Mouse (Mus musculus) intestine, embryonic 16.5 days (tissue): ENCODE results near the gene Ybx1. TPM values are rescaled to one million over a fixed set of nuclear protein-coding genes. Genes with fewer than 3 reads are reported as not detected.

Experiments used
- ATAC-seq: fragments of 200-750 bp; cut with Nextera tagmentation; 2 replicates; pipeline ENCODE4 v1.8.0; 2017; ENCODE audit warnings: moderate TSS enrichment, moderate library complexity
- H3K27ac ChIP-seq: fragments of 300-500 bp; sonication (generic); 2 replicates; pipeline ENCODE4 v1.5.1; 2014; ENCODE audit warnings: mild to moderate bottlenecking, low read length
- H3K27me3 ChIP-seq: fragments of 300-500 bp; sonication (generic); replicated peaks from 2 replicates; pipeline ENCODE4 v1.6.1; 2014; ENCODE audit warnings: low read length, control low read depth, mixed read lengths; ENCODE audit not compliant: control insufficient read depth, insufficient read depth
- H3K36me3 ChIP-seq: fragments of 300-500 bp; sonication (generic); 2 replicates; pipeline ENCODE4 v1.6.1; 2014; ENCODE audit warnings: low read length, control low read depth; ENCODE audit not compliant: control insufficient read depth, insufficient read depth
- H3K4me1 ChIP-seq: fragments of 300-500 bp; sonication (generic); 2 replicates; pipeline ENCODE4 v1.6.1; 2014; ENCODE audit warnings: low read length, control low read depth, mixed read lengths; ENCODE audit not compliant: control insufficient read depth, insufficient read depth
- H3K4me2 ChIP-seq: fragments of 300-500 bp; sonication (generic); 2 replicates; pipeline ENCODE4 v1.6.1; 2014; ENCODE audit warnings: low read depth, low read length, control low read depth
- H3K4me3 ChIP-seq: fragments of 300-500 bp; sonication (generic); 2 replicates; pipeline ENCODE4 v1.5.1; 2014; ENCODE audit warnings: mild to moderate bottlenecking, low read length
- H3K9ac ChIP-seq: fragments of 300-500 bp; sonication (generic); 2 replicates; pipeline ENCODE4 v1.6.1; 2014; ENCODE audit warnings: low read depth, low read length
- H3K9me3 ChIP-seq: fragments of 300-500 bp; sonication (generic); 2 replicates; pipeline ENCODE4 v1.6.1; 2016; ENCODE audit warnings: low read length, control low read depth; ENCODE audit not compliant: control insufficient read depth
- WGBS: fragments of 180-500 bp; shearing (Covaris S2); extraction: QIAGEN DNeasy Blood & Tissue Kit; methylation state at CpG from one replicate; pipeline ENCODE4 v1.1.7; 2014; 5-methylcytosine and 5-hydroxymethylcytosine counted together
- polyA plus RNA-seq: library from polyadenylated mRNA; unstranded; fragments of >200 nt; fragmentation: Nextera tagmentation; extraction: Ambion mirVana; gene quantifications from 2 replicates; pipeline ENCODE4 v1.2.1, GENCODE M21; 2015

The Ybx1 gene
- polyA plus RNA-seq, 1 experiment from 2014 or later, result 420 TPM

DNA sequence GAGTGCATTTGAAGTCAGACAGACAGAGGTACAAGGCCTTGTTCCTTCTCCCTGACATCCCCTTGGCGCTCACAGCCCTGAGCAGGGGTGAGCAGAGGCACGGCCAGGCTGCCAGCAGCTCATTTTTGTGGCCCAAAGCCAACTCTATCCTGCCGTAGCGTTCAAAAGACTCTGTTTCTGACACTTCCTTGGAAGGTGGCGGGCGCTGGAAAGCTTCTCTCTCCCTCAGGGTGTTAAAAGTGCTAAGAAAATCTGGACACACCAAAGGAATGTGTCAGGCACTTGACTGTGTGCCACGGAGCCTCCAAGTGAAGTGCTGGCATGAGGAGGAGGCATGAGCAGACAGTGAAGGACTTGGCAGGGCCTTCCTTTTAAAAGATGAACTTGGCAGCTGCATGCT is 48.8 kb downstream of the Ybx1 start:
- no peak overlapping the region for H3K4me3 ChIP-seq
- H3K9me3 ChIP-seq, result no peaks in the 10 kb centered on the region
- no peak overlapping the region for H3K4me2 ChIP-seq
- H3K9ac ChIP-seq, result no peak overlapping the region
- no peak for ATAC-seq
- H3K4me1 ChIP-seq, result no peaks in the 10 kb centered on the region
- H3K27me3 ChIP-seq, result no peaks in the 10 kb centered on the region
- 72% methylated on average over 7 of the region's 7 CpGs for WGBS
- H3K27ac ChIP-seq, result 0 out of 2 replicates have a peak overlapping the region, but pooled peaks have one; percentile 28
- 0 out of 2 replicates have a peak, but pooled peaks cover 2% of the 10 kb centered on the region for H3K36me3 ChIP-seq

DNA sequence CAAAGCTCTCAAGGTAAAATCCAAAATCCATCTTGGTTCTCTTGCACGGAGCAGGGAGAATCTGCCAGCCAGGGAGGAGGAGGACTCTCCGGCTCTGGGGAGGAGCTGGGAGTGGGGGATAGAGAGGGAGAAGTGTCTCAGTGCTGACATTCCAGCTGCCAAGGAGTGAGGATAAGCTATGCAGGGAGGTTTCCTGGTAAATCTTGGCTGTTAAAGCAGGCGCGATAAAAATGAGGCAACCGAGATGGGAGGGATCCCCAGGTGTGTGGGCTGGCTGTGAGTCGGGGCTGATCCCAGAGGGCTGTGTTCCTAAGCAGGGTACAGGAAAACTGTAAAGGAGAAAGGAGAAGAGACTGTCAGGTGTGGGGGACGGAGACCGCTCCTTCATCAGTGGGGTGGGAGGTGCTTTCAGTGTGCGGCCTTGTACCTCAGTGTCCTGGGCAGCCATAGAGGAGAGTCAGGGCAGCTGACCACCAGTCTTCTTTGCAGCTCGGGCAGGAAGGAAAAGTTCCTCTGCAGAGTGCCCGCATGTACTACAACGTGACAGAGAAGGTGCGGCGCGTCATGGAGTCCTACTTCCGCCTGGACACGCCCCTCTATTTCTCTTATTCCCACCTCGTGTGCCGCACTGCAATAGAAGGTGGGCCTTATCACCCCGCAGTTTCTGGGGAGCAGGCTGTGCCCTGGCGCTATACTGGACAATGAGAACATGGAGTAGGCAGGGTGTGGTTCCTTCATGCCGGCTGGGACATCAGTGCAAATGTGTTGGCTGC is 49.8 kb downstream of the Ybx1 start:
- H3K36me3 ChIP-seq, result 0 out of 2 replicates have a peak, but pooled peaks cover 2% of the 10 kb centered on the region
- no peak overlapping the region for H3K4me3 ChIP-seq
- no peak overlapping the region for H3K4me2 ChIP-seq
- ATAC-seq, result no peak; the same call in 1 of the 2 replicates
- H3K27me3 ChIP-seq, result no peaks in the 10 kb centered on the region
- no peak overlapping the region for H3K9ac ChIP-seq
- H3K27ac ChIP-seq, result no peak overlapping the region
- WGBS, result 76% methylated on average over 22 of the region's 22 CpGs
- H3K9me3 ChIP-seq, result no peaks in the 10 kb centered on the region
- no peaks in the 10 kb centered on the region for H3K4me1 ChIP-seq

DNA sequence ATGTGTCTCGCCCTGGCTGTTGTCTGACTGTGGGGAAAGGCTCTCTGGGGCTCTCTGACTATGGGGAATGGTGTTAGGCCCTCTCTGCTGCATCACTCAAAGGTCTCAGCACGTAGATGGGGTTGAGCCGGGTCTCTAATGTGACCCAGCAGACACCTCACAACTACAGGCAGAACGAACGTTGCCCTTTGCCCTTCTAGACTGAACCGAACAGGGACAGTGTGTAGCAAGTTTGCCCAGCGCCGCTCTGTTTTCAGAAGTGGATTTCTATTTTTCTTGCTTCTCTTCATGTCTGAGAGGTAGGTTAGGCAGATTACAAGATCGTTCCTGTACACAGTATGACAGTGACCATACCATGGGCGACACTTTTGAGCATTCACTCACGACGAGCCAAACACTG is 51.8 kb downstream of the Ybx1 start:
- Histone ChIP-seq H3K9me3 (no peaks in the 10 kb centered on the region), H3K4me3 (no peak overlapping the region), H3K9ac (no peak overlapping the region), H3K36me3 (0 out of 2 replicates have a peak, but pooled peaks cover 2% of the 10 kb centered on the region), H3K4me1 (0 out of 2 replicates have a peak, but pooled peaks cover 2% of the 10 kb centered on the region), H3K27ac (no peak overlapping the region), H3K4me2 (no peak overlapping the region), H3K27me3 (no peaks in the 10 kb centered on the region)
- WGBS, result 86% methylated on average over 12 of the region's 12 CpGs
- no peak for ATAC-seq

DNA sequence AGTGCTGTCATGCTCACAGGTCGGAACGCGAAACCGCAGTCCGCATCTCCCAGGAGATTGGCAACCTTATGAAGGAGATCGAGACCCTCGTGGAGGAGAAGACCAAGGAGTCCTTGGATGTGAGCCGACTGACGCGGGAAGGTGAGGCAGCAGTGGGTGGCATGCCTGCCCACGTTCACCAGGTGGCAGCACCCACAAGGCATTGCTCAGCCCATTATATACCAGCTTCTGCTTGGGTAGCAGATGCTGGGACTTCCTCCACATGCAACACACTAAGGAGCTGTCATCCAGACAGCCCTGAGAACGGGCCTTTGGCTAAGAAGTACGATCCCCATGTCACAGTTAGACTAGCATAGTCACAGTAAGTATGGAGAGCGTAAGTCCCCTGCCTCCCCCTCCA is 52.7 kb downstream of the Ybx1 start:
- WGBS, result 91% methylated on average over 14 of the region's 14 CpGs
- Histone ChIP-seq H3K4me2 (no peak overlapping the region), H3K27ac (no peak overlapping the region), H3K9me3 (no peaks in the 10 kb centered on the region), H3K4me3 (no peak overlapping the region), H3K27me3 (no peaks in the 10 kb centered on the region), H3K9ac (no peak overlapping the region), H3K36me3 (0 out of 2 replicates have a peak, but pooled peaks cover 2% of the 10 kb centered on the region), H3K4me1 (0 out of 2 replicates have a peak, but pooled peaks cover 2% of the 10 kb centered on the region)
- no peak for ATAC-seq

DNA sequence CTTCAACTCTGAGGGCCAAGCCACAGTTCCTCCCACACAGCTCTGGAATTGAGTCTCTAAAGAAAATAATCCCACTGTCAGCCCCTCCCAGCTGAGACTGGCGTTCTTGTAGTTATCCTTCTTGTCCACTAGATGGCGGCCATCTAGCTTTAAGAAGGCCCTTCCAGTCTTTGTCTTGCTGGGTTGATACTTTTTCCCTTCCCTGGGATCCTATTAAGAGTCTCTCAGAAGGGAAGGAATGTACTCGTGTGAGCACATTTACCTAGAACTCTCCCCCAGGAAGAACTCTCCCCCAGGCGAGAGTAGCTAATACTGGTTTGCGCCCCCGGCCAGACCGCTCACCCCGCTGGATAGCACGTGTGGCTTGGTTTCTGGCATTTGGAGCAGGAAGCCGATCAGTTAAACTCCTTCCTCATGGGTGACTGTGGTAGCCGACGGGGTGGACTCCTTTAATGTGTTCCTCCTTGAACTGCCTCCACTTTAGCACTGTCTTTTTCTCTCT is 55.2 kb downstream of the Ybx1 start:
- WGBS, result 42% methylated on average over 12 of the region's 12 CpGs
- peak; percentile 72 for ATAC-seq
- H3K36me3 ChIP-seq, result 0 out of 2 replicates have a peak, but pooled peaks cover 2% of the 10 kb centered on the region

DNA sequence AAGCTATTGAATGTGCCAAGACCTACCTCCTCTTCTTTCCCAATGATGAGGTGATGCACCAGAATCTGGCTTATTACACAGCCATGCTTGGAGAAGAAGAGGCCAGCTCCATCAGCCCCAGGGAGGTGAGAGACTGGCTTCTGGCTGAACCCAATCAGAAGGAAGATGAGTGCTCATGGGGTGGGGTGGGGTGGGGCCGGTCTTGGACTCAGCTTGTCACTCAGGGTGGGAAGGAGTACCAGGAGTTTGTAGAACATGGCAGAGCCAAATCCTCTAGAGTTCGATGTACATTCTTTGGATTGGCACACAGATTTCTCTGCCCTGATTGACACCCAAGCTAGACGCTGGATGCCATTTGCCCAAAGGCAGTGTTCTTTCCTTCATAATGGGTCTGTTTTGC is 55.7 kb downstream of the Ybx1 start:
- no peaks in the 10 kb centered on the region for H3K27me3 ChIP-seq
- H3K27ac ChIP-seq, result no peak overlapping the region
- H3K9me3 ChIP-seq, result no peaks in the 10 kb centered on the region
- 0 out of 2 replicates have a peak, but pooled peaks cover 2% of the 10 kb centered on the region for H3K36me3 ChIP-seq
- H3K4me1 ChIP-seq, result peaks cover 7% of the 10 kb centered on the region
- H3K4me2 ChIP-seq, result no peak overlapping the region
- no peak for ATAC-seq
- no peak overlapping the region for H3K4me3 ChIP-seq
- WGBS, result 83% methylated on average over 3 of the region's 3 CpGs
- H3K9ac ChIP-seq, result no peak overlapping the region

More for the DNA sequence above, 55.2 kb downstream of the Ybx1 start:
- H3K27me3 ChIP-seq, result no peaks in the 10 kb centered on the region
- no peak overlapping the region for H3K4me3 ChIP-seq
- no peak overlapping the region for H3K4me2 ChIP-seq
- no peaks in the 10 kb centered on the region for H3K9me3 ChIP-seq
- peaks cover 4% of the 10 kb centered on the region for H3K4me1 ChIP-seq
- no peak overlapping the region for H3K27ac ChIP-seq
- peak overlapping the region; percentile 38; the same call in 1 of the 2 replicates for H3K9ac ChIP-seq

DNA sequence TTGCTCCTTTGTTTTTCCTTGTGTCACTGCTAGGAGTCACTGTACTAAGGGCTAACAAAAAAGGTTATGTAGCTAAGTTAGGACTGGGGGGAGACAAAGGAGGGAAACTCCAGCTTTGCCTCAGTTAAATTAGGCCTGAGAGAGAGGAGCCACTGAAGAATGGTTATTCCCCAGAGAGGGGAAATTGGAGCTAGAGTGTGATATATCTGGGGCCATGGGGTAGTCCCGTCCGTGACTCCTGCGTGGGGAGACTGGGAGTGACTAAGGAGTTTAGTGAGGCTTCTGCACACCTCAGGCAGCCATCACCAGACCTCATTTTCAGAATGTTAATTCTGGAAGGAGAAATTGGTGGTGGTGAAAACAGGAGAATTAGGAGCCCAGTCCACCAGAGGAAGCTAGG is 60.1 kb downstream of the Ybx1 start:
- Histone ChIP-seq H3K27me3 (no peaks in the 10 kb centered on the region), H3K36me3 (no peaks in the 10 kb centered on the region), H3K27ac (no peak overlapping the region), H3K4me1 (peaks cover 14% of the 10 kb centered on the region), H3K9ac (peak overlapping the region; percentile 82), H3K4me2 (peak overlapping the region; percentile 92), H3K9me3 (no peaks in the 10 kb centered on the region), H3K4me3 (peak overlapping the region; percentile 92)
- 78% methylated on average over 3 of the region's 3 CpGs for WGBS
- no peak for ATAC-seq

DNA sequence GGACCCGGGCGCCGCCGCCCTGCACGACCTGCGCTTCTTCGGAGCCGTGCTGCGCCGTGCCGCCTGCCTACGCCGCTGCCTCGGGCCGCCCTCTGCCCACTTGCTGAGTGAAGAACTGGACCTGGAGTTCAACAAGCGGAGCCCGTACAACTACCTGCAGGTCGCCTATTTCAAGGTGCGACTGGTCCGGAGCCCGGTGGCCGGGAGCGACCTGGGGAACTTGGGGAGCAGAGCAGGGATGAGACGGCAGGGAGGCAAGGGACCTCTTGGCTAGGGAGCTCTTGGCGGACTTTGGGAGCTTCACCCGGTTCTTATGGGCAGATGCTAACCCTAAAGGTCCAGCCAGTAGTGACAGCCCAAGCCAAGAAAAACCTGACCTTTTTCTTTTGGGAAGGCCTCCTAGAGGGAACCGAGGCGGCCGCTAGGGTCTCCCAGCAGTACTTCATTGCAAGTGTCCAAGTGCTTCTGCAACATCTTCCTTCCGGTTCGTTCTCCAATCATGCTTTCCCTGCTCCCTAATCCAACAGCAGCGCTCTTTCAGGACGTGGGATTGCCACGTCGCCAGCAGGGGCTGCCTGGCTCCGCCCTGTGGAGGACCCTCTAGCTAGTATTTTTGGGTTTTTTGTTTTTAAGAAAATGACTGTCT is 61.0 kb downstream of the Ybx1 start:
- H3K9ac ChIP-seq, result peak overlapping the region; percentile 82
- no peaks in the 10 kb centered on the region for H3K27me3 ChIP-seq
- peak overlapping the region; percentile 57 for H3K27ac ChIP-seq
- H3K4me3 ChIP-seq, result peak overlapping the region; percentile 92
- H3K36me3 ChIP-seq, result no peaks in the 10 kb centered on the region
- H3K4me2 ChIP-seq, result peak overlapping the region; percentile 92
- under 1% methylated on average over 36 of the region's 36 CpGs for WGBS
- H3K4me1 ChIP-seq, result peaks cover 13% of the 10 kb centered on the region
- no peaks in the 10 kb centered on the region for H3K9me3 ChIP-seq
- peak; percentile 57 for ATAC-seq
